Mouse (Mus musculus) embryonic facial prominence, embryonic 12.5 days (tissue): ENCODE data around the gene Arl15. TPM values are rescaled to one million over a fixed set of nuclear protein-coding genes. Genes with fewer than 3 reads are reported as not detected.

ENCODE experiments used
- ATAC-seq: fragments of 200-750 bp; cut with Nextera tagmentation; 2 replicates; pipeline ENCODE4 v1.8.0; 2017; ENCODE audit not compliant: insufficient number of reproducible peaks, insufficient read depth, low FRiP score, low TSS enrichment
- H3K27ac ChIP-seq: fragments of 300-500 bp; sonication (generic); 2 replicates; pipeline ENCODE4 v1.5.1; 2016; ENCODE audit warnings: mild to moderate bottlenecking
- H3K27me3 ChIP-seq: fragments of 300-500 bp; sonication (generic); 2 replicates; pipeline ENCODE4 v1.6.1; 2016; ENCODE audit warnings: mild to moderate bottlenecking, moderate library complexity
- H3K36me3 ChIP-seq: fragments of 300-500 bp; sonication (generic); 2 replicates; pipeline ENCODE4 v1.6.1; 2016; ENCODE audit warnings: mild to moderate bottlenecking
- H3K4me1 ChIP-seq: fragments of 300-500 bp; sonication (generic); 2 replicates; pipeline ENCODE4 v1.6.1; 2016
- H3K4me2 ChIP-seq: fragments of 300-500 bp; sonication (generic); replicated peaks from 2 replicates; pipeline ENCODE4 v1.6.1; 2016; ENCODE audit warnings: mild to moderate bottlenecking, moderate library complexity
- H3K4me3 ChIP-seq: fragments of 300-500 bp; sonication (generic); 2 replicates; pipeline ENCODE4 v1.5.1; 2016; ENCODE audit warnings: mild to moderate bottlenecking
- H3K9ac ChIP-seq: fragments of 300-500 bp; sonication (generic); 2 replicates; pipeline ENCODE4 v1.6.1; 2016; ENCODE audit warnings: mild to moderate bottlenecking, moderate library complexity
- H3K9me3 ChIP-seq: fragments of 300-500 bp; sonication (generic); 2 replicates; pipeline ENCODE4 v1.6.1; 2016; ENCODE audit warnings: mild to moderate bottlenecking, moderate library complexity
- WGBS: fragments of 180-500 bp; shearing (Covaris S2); methylation state at CpG from one replicate; pipeline ENCODE4 v1.1.7; 2016; 5-methylcytosine and 5-hydroxymethylcytosine counted together
- polyA plus RNA-seq: library from polyadenylated mRNA; unstranded; fragments of >200 nt; fragmentation: Nextera tagmentation; extraction: Ambion mirVana; gene quantifications from 2 replicates; pipeline ENCODE4 v1.2.1, GENCODE M21; 2016

Arl15 gene
- polyA plus RNA-seq, 1 experiment from 2014 or later: 15.0 TPM

DNA sequence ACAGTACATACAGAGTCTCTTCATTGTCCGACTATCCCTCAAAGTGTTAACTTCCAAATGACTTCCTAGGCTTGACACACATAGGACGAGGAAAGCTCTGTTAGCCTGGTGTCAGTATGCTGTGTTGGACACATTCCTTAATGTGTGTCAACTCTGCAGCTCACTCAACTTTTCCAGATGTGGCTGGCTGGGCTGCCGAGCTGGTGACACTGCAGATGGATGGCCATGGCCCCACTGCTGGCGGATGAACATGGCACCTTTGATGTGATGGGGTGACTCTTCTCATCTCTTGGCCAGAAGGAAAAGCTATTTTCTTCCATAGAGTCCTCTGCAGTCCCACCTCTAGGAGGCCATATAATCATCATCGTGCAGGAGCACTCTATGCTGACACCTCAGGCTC is 375.8 kb downstream of the Arl15 start:
- H3K4me1 ChIP-seq: peaks cover 10% of the 10 kb centered on the region; the same call in 1 of the 2 replicates
- H3K4me2 ChIP-seq: no peak overlapping the region
- no peak overlapping the region for H3K9ac ChIP-seq
- 79% methylated on average over 5 of the region's 5 CpGs for WGBS
- no peak overlapping the region for H3K27ac ChIP-seq
- no peak overlapping the region for H3K4me3 ChIP-seq
- ATAC-seq: no peak
- no peaks in the 10 kb centered on the region for H3K9me3 ChIP-seq
- no peaks in the 10 kb centered on the region for H3K27me3 ChIP-seq
- no peaks in the 10 kb centered on the region for H3K36me3 ChIP-seq

DNA sequence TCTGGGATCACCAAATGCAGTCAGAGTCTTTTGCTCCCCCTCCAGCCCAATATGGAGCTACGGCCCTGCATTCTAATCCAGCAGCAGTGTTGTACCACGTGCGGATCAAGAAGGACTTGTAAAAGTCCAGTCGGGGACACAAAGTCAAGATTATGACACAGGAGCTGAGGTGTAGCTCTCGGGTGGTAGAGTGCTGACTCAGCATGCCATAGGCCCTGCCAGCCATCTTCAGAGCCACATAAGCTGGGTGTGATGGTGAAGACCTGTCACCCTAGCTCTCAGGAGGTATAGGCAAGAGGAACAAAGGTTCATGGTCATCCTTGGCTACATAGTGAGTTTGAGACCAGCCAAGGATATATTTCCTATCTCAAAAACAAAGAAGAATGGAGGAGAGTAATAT is 377.2 kb downstream of the Arl15 start:
- ATAC-seq: no peak
- 90% methylated on average over 5 of the region's 5 CpGs for WGBS

DNA sequence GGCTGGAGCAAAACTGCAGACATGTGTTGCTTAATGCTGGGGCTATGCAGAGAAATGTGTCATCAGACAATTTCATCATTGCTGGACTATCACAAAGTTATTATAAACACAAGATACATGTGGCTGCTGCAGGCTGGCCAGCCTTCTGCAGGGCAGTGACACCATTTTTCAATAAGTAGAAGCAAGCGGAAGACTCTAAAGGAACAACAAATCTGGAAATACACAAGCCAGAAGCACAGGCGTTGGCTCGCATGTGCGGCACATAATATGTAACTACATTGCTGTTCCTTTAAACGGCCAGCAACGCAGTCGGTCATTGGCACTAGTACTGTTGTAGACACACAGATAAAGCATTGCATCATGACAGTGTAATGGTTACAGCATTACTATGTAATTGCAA is 393.8 kb downstream of the Arl15 start:
- no peaks in the 10 kb centered on the region for H3K4me1 ChIP-seq
- 96% methylated on average over 7 of the region's 7 CpGs for WGBS
- no peak overlapping the region for H3K27ac ChIP-seq
- ATAC-seq: no peak
- no peak overlapping the region for H3K4me3 ChIP-seq
- H3K4me2 ChIP-seq: no peak overlapping the region
- no peaks in the 10 kb centered on the region for H3K36me3 ChIP-seq
- H3K9me3 ChIP-seq: no peaks in the 10 kb centered on the region
- H3K27me3 ChIP-seq: no peaks in the 10 kb centered on the region
- H3K9ac ChIP-seq: no peak overlapping the region

More for the DNA sequence above, 377.2 kb downstream of the Arl15 start:
- no peaks in the 10 kb centered on the region for H3K9me3 ChIP-seq
- H3K4me2 ChIP-seq: no peak overlapping the region
- H3K9ac ChIP-seq: no peak overlapping the region
- H3K4me1 ChIP-seq: peaks cover 7% of the 10 kb centered on the region; the same call in 1 of the 2 replicates
- H3K4me3 ChIP-seq: no peak overlapping the region
- H3K27me3 ChIP-seq: no peaks in the 10 kb centered on the region
- no peaks in the 10 kb centered on the region for H3K36me3 ChIP-seq
- H3K27ac ChIP-seq: no peak overlapping the region

DNA sequence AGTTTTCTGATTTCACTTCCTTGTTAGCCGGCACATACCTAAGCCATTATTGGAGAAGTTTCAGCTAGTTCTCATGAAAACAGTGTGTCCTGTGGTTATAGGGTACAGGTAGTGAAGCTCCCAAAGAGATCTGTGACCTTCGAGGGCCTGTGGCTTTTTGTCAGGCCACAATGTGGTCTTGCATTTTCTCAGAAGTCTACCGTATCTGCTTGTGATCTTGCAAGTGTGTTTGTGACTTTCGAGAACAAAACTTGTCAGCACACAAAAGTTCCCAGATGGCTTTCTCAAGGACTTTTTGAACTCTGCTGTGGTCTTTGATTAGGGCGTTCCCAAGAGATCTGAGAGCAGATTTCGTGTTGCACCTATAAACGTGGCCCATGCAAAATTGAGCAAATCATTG is 394.5 kb downstream of the Arl15 start:
- Histone ChIP-seq H3K27me3 (no peaks in the 10 kb centered on the region), H3K4me1 (no peaks in the 10 kb centered on the region), H3K9ac (no peak overlapping the region), H3K4me3 (no peak overlapping the region), H3K27ac (no peak overlapping the region), H3K9me3 (no peaks in the 10 kb centered on the region), H3K36me3 (no peaks in the 10 kb centered on the region), H3K4me2 (no peak overlapping the region)
- no peak for ATAC-seq
- 86% methylated on average over 7 of the region's 7 CpGs for WGBS

DNA sequence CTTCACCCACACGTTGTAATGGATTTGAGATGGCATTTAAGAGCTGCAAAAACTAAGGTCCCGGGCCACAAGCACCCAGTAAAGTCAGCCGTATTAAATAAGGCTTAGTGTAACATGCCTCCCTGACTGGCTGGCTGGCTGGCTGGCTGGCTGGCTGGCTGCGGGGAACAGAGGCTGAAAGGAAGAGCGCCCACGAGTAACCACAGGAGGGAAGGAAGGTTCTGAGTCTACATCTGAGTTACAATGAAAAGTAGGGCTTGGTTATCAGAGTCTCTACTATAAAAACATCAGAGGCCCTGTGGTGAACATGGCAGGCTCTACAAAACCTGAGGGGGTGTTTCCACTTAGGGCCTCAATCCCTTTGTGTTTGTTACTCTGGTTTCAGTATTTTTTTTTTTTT is 395.1 kb downstream of the Arl15 start:
- WGBS: 79% methylated on average over 6 of the region's 6 CpGs
- no peak for ATAC-seq
- Histone ChIP-seq H3K4me2 (no peak overlapping the region), H3K4me1 (no peaks in the 10 kb centered on the region), H3K27ac (no peak overlapping the region), H3K9ac (no peak overlapping the region), H3K4me3 (no peak overlapping the region), H3K9me3 (no peaks in the 10 kb centered on the region), H3K36me3 (no peaks in the 10 kb centered on the region), H3K27me3 (no peaks in the 10 kb centered on the region)

DNA sequence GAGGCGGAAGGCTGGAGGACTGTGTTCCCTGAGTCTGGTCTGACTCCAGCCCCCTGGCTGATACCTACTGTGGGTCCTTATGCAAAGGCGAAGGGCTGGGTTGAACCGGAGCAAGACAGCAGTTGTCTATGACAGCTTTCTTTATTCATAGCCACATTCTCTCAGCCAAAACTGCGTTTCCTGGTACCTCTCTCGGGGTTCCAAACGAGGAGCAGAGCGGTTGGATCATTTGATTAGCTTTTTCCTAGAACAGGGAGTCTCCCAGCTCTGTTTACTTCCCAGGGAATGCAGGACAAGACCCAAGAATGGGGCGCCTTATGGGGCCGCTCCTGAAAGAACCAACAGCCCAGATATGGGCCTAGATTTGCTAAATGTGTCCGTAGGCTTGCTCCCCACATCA is 396.6 kb downstream of the Arl15 start:
- H3K4me2 ChIP-seq: no peak overlapping the region
- H3K27ac ChIP-seq: no peak overlapping the region
- WGBS: 78% methylated on average over 10 of the region's 10 CpGs
- ATAC-seq: no peak
- no peak overlapping the region for H3K9ac ChIP-seq
- no peaks in the 10 kb centered on the region for H3K27me3 ChIP-seq
- H3K4me1 ChIP-seq: no peaks in the 10 kb centered on the region
- no peaks in the 10 kb centered on the region for H3K36me3 ChIP-seq
- H3K4me3 ChIP-seq: no peak overlapping the region
- no peaks in the 10 kb centered on the region for H3K9me3 ChIP-seq

DNA sequence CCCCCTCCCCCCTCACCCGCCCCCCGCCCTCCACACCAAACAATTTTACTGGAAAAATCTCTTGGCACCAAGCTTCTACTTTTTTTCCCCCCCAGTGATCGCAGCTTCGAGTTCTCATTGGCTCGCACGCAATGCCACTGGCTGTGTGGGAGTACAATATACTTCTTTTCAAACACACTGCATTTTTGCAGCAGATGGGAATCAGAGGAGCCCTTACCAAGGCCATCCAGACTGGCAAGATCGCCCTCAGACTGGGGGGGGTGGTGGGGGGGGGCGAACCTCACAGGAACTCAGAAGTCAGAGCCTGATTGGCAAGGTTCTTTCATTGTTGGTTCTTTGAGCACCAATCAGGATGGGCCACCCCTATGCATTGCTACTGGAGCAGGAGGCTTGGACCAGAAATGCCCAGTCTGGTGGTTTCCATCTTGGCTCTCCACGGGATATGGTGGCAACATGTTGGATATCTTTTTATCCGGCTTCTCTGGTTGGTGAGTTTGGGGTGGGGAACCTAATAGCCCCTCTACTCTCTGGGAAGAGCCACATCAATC is 404.0 kb downstream of the Arl15 start:
- Histone ChIP-seq H3K4me1 (peaks cover 5% of the 10 kb centered on the region; the same call in 1 of the 2 replicates), H3K27me3 (no peaks in the 10 kb centered on the region), H3K4me2 (no peak overlapping the region), H3K9ac (no peak overlapping the region), H3K4me3 (no peak overlapping the region), H3K36me3 (no peaks in the 10 kb centered on the region), H3K9me3 (no peaks in the 10 kb centered on the region), H3K27ac (no peak overlapping the region)
- WGBS: 90% methylated on average over 10 of the region's 10 CpGs
- ATAC-seq: no peak

DNA sequence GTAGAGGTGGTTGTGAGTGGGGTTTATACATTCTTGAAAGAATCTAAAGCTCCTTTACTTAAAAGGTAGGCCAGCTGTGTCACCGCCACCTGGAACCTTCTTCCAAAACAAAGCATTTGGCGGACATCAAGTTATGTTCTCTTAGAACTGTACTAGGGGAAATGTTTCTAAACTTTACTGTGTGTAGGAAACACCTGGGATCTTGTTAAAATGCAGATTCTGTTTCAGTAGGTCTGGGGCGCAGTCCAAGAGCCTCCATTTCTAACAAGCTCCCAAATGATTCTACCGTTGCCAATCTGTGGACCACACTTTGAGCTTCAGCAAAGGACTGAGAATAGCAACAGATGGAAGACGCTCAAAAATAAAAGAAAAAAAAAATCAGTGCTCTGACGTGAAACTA is 405.4 kb downstream of the Arl15 start:
- H3K4me1 ChIP-seq: peaks cover 5% of the 10 kb centered on the region; the same call in 1 of the 2 replicates
- no peaks in the 10 kb centered on the region for H3K36me3 ChIP-seq
- H3K9ac ChIP-seq: no peak overlapping the region
- 85% methylated on average over 6 of the region's 6 CpGs for WGBS
- no peak for ATAC-seq
- H3K27me3 ChIP-seq: no peaks in the 10 kb centered on the region
- no peaks in the 10 kb centered on the region for H3K9me3 ChIP-seq
- H3K4me2 ChIP-seq: no peak overlapping the region
- H3K4me3 ChIP-seq: no peak overlapping the region
- no peak overlapping the region for H3K27ac ChIP-seq

DNA sequence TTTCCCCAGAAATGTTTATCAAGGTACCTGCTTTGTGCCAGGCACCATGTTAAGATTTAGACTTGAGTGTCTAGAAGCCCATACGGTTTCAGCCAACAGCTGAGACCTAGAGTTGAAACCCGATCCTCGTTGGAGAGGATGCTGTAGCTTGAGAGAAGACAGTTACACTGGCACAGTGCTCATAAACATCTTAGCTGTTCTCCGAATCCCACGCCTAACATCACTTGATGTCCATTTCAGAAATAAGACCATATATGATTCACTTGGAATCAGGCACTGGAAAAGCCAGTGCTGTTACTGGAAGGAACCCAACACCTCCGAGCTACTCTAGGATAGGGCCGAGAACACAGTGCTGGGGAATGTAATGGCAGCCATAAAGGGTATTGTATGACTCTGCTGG is 406.2 kb downstream of the Arl15 start:
- Histone ChIP-seq H3K36me3 (no peaks in the 10 kb centered on the region), H3K9me3 (no peaks in the 10 kb centered on the region), H3K4me1 (peaks cover 5% of the 10 kb centered on the region; the same call in 1 of the 2 replicates), H3K27me3 (no peaks in the 10 kb centered on the region), H3K4me3 (no peak overlapping the region), H3K9ac (no peak overlapping the region), H3K27ac (no peak overlapping the region), H3K4me2 (no peak overlapping the region)
- 86% methylated on average over 7 of the region's 7 CpGs for whole genome bisulfite sequencing
- ATAC-seq: no peak

DNA sequence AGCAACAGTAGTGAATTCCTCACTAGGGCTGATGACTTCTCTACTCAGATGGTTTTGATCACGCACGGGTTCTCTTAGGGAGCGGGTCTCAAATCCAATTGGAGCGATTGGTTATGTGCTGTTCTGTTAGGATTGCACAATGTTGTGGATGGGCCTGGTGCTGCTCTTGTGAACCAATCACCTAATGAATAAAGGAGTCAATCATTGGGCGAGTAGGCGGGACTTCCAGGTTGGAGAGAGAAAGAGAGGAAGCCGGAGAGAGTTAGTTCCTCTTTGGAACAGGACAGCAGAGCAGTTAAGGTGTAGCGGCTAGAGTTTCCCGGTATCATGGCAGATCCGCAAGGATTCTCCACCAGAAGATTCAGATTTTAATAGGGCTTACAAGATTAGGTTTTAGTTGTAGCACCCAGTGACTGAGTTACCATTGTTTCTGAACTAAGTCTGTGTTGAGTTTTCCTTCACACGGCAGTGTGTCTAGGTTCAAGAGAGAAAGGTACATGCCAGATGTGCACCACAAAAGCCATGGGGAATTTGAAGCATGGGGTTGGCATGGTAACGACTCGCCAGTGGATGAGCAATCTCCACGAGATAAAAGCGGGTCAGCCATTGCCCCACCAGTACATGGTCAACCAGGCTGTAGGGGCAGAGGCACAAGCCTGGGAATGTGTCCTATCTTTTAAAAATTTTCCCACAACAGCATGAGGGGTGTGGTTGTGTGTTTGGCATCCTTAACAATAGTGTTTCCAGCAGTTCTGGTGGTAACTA is 408.7 kb downstream of the Arl15 start:
- peaks cover 5% of the 10 kb centered on the region; the same call in 1 of the 2 replicates for H3K4me1 ChIP-seq
- no peaks in the 10 kb centered on the region for H3K9me3 ChIP-seq
- no peaks in the 10 kb centered on the region for H3K36me3 ChIP-seq
- no peak overlapping the region for H3K9ac ChIP-seq
- H3K4me2 ChIP-seq: no peak overlapping the region
- H3K4me3 ChIP-seq: no peak overlapping the region
- 87% methylated on average over 15 of the region's 15 CpGs for WGBS
- no peaks in the 10 kb centered on the region for H3K27me3 ChIP-seq
- H3K27ac ChIP-seq: no peak overlapping the region
- no peak for ATAC-seq
